Mouse (Mus musculus) kidney, postnatal 14 days (tissue): ENCODE results near the gene Mastl.

Source experiments
- DNase-seq: peaks from one replicate; pipeline ENCODE4 v3.0.0; 2022; ENCODE audit warnings: mixed read lengths

Gene Mastl

GRCm38 (mm10) chr2:23155777-23156607, at the start of gene Mastl, which contains the start of gene Yme1l1:
Gene Mastl, minus strand, starts transcription at chr2:23156024.
Gene Yme1l1, plus strand, starts transcription at chr2:23156369.
- DNase-seq: peak; percentile 99

GRCm38 (mm10) chr2:23202900-23203670, 47.3 kb upstream of the Mastl start:
- DNase-seq: no peak

- DNase-seq: no peak
Measured at GRCm38 (mm10) chr2:23201034-23201433, 45.2 kb upstream of the Mastl start.

GRCm38 (mm10) chr2:23194366-23194765, 38.5 kb upstream of the Mastl start:
- no peak for DNase-seq

GRCm38 (mm10) chr2:23172305-23172704, 16.5 kb upstream of the Mastl start:
- no peak for DNase-seq

- no peak for DNase-seq
Measured at GRCm38 (mm10) chr2:23156608-23157081, 821 bp upstream of the Mastl start.

GRCm38 (mm10) chr2:23155199-23155621, 614 bp downstream of the Mastl start:
- DNase-seq: no peak

GRCm38 (mm10) chr2:23119573-23119972, 36.3 kb downstream of the Mastl start:
- no peak for DNase-seq

GRCm38 (mm10) chr2:23102266-23102665, 53.6 kb downstream of the Mastl start:
- DNase-seq: no peak

- no peak for DNase-seq
Measured at GRCm38 (mm10) chr2:23097028-23097427, 58.8 kb downstream of the Mastl start.

GRCm38 (mm10) chr2:23092216-23092615, 63.6 kb downstream of the Mastl start:
- peak; percentile 29 for DNase-seq

GRCm38 (mm10) chr2:23084540-23084939, 71.3 kb downstream of the Mastl start:
- no peak for DNase-seq

GRCm38 (mm10) chr2:23078588-23078987, 77.2 kb downstream of the Mastl start:
- no peak for DNase-seq

- no peak for DNase-seq
Measured at GRCm38 (mm10) chr2:23077693-23078092, 78.1 kb downstream of the Mastl start.

- DNase-seq: no peak
Measured at GRCm38 (mm10) chr2:23076783-23077182, 79.0 kb downstream of the Mastl start.

- no peak for DNase-seq
Measured at GRCm38 (mm10) chr2:23075846-23076245, 80.0 kb downstream of the Mastl start.

- no peak for DNase-seq
Measured at GRCm38 (mm10) chr2:23071406-23071805, 84.4 kb downstream of the Mastl start.

GRCm38 (mm10) chr2:23070491-23070890, 85.3 kb downstream of the Mastl start:
- no peak for DNase-seq

- peak; percentile 96 for DNase-seq
Measured at GRCm38 (mm10) chr2:23068894-23069744, 86.7 kb downstream of the Mastl start.

GRCm38 (mm10) chr2:23068370-23068737, 87.5 kb downstream of the Mastl start:
- no peak for DNase-seq

GRCm38 (mm10) chr2:23067552-23068369, 88.1 kb downstream of the Mastl start, which contains the start of gene Acbd5:
Gene Acbd5, plus strand, starts transcription at chr2:23068167.
- DNase-seq: peak; percentile 97
